In the genomic region with DNA sequence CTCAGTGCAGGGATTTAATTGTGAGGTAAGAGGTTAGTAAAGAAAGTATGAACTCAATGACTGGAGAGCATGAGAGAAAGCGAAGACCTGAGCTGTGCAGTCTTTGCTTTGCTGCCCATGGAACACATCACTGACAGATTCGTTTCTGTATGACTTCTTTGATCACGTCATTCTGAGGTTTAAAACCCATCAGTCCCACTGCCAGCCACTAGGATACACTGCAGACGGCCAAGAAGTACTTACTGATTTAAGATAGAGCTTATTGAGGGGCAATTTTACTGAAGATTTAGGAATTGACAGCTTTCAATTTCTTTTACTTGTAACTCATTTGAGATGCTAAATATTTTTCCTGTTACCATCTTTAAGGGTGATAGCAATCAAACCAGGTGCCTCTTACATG, we compare ENCODE assay signal across 27 mouse cellular contexts. TPM values are rescaled to one million over a fixed set of nuclear protein-coding genes. Genes with fewer than 3 reads are reported as not detected.
DNase-seq lines count a peak whose midpoint lies in the region; ATAC-seq and TF ChIP-seq lines count a peak whose summit lies in the region.
"Had no signal": no experiment of that assay in that cellular context is flagged by ENCODE, and none has a peak within 500 bp of the region (broad histone marks: within the 10 kb centered on the region; RNA-seq: fewer than 3 reads in every experiment).

No protein-coding gene starts in this region.

- DNase-seq in CD4-positive, CD25-positive, alpha-beta regulatory T cell, adult 2 months (ENCODE audit: low read depth, low spot score): peak; percentile 18
- DNase-seq in left cerebral cortex, adult 2 months (ENCODE audit: extremely low spot score in 1 of 2, low spot score in 2 of 2): no peak
- no peak for DNase-seq in left cerebral cortex, postnatal 4 days
- peak; percentile 58 for DNase-seq in T-cell, adult 2 months (ENCODE audit: low spot score)
- DNase-seq in thymus, postnatal 4 days: peak; percentile 67
- DNase-seq in right cerebral cortex, adult 2 months (ENCODE audit: low spot score in 2 of 2): no peak
- DNase-seq: adrenal gland, postnatal 10 days; cerebellum, adult 2 months; cerebellum, postnatal 36 days; gastrocnemius, postnatal 25 days; heart, adult 18-20 months; heart, postnatal 14 days; kidney, adult 9 months; kidney, postnatal 14 days; layer of hippocampus, postnatal 36 days; lung, adult 2 months; lung, postnatal 36 days; midbrain, embryonic 14.5 days; right cerebral cortex, postnatal 4 days had no signal

- ATAC-seq in CD4-positive, CD25-positive, alpha-beta regulatory T cell, adult 4 months: no peak
- ATAC-seq: forebrain, embryonic 14.5 days; intestine, embryonic 15.5 days; liver, embryonic 12.5 days had no signal

- no peak overlapping the region for H3K27ac ChIP-seq in left cerebral cortex, adult 2 months
- H3K27ac ChIP-seq: heart, embryonic 13.5 days; hindbrain, embryonic 14.5 days; intestine, embryonic 15.5 days; limb, embryonic 13.5 days; liver, embryonic 12.5 days had no signal

- peak; percentile 39 for TF ChIP-seq CTCF in left cerebral cortex, adult 2 months (IDR thresholded peaks at IDR 0.05)

- intact Hi-C loops in left cerebral cortex, adult 2 months (cut with DNase I): no loop called here
- intact Hi-C loops in left cerebral cortex, postnatal 4 days (cut with DNase I): no loop called here

- no peak overlapping the region for H3K4me3 ChIP-seq in left cerebral cortex, adult 2 months
- H3K4me3 ChIP-seq: heart, embryonic 13.5 days; intestine, embryonic 15.5 days; limb, embryonic 13.5 days; liver, embryonic 12.5 days; megakaryocyte, embryonic 14.5 days had no signal

RNA-seq across cellular contexts. Expression of gene Ppm1h, which starts 49.6 kb away (rescaled TPM):
- polyA plus RNA-seq in CD4-positive, CD25-positive, alpha-beta regulatory T cell, adult 4 months (2017; shearing (Covaris generic)): 10 to 100 TPM; 50.3 to 52.7 TPM
- total RNA-seq in left cerebral cortex, adult 2 months (2021): 100 to 1,000 TPM in 1 of 2 experiments, 10 to 100 TPM in 1; 97.9 to 105 TPM
- 10 to 100 TPM; 63.3 to 68.3 TPM for total RNA-seq in left cerebral cortex, postnatal 4 days (2021)

Comparison
In these comparisons a context has a peak if more than half of its experiments do, and no peak if none do; other contexts are left out.
1. DNase-seq: peak in CD4-positive, CD25-positive, alpha-beta regulatory T cell, adult 2 months (single experiment), T-cell, adult 2 months (single experiment) and thymus, postnatal 4 days (single experiment); none in left cerebral cortex, adult 2 months (0 of 2), left cerebral cortex, postnatal 4 days (single experiment) and right cerebral cortex, adult 2 months (0 of 2).